Mouse (Mus musculus): Measurements from ENCODE around the gene Spats2l.

- TF ChIP-seq CTCF (IDR thresholded peaks at IDR 0.05; ENCODE audit: low read depth, low read length): no peak
- no peak for TF ChIP-seq POLR2A (IDR thresholded peaks at IDR 0.05; ENCODE audit: borderline replicate concordance, low read depth, low read length)
Measured at GRCm38 (mm10) chr1:57799398-57799797, 25.4 kb downstream of the Spats2l start.
